Mouse (Mus musculus) testis, postnatal 10 days (tissue): ENCODE data around the gene Vmn2r88.
"Not testable (repeated sequence)": the region's sequence is repeated elsewhere in the genome, so short reads cannot be mapped to it uniquely, and the experiment has no call there.

Experiments used
- DNase-seq: peaks from one replicate; pipeline ENCODE4 v3.0.0; 2021; ENCODE audit warnings: low spot score

The Vmn2r88 gene

GRCm38 (mm10) chr14:51410520-51410919 lies at the start of gene Vmn2r88:
TSS of gene Vmn2r88 (plus strand) at chr14:51410820.
- no peak for DNase-seq

- DNase-seq = no peak
These were observed 49.2 kb upstream of the Vmn2r88 start, which contains the start of gene Gm7247 for GRCm38 (mm10) chr14:51361456-51361855. TSS of gene Gm7247 (plus strand) at chr14:51361756.

- DNase-seq = peak; percentile 60
These were observed 27.8 kb upstream of the Vmn2r88 start for GRCm38 (mm10) chr14:51382805-51383204.

GRCm38 (mm10) chr14:51384351-51384750 lies 26.3 kb upstream of the Vmn2r88 start:
- no peak for DNase-seq

- no peak for DNase-seq
These were observed 24.9 kb upstream of the Vmn2r88 start for GRCm38 (mm10) chr14:51385741-51386140.

GRCm38 (mm10) chr14:51387768-51388167 lies 22.9 kb upstream of the Vmn2r88 start:
- no peak for DNase-seq

- DNase-seq = no peak
These were observed 22.4 kb upstream of the Vmn2r88 start for GRCm38 (mm10) chr14:51388222-51388621.

- no peak for DNase-seq
These were observed 13.3 kb downstream of the Vmn2r88 start for GRCm38 (mm10) chr14:51423885-51424284.

- DNase-seq = not testable (repeated sequence)
These were observed 19.5 kb downstream of the Vmn2r88 start for GRCm38 (mm10) chr14:51430138-51430537.

GRCm38 (mm10) chr14:51434546-51434945 lies 23.9 kb downstream of the Vmn2r88 start:
- DNase-seq = peak; percentile 61

- DNase-seq = no peak
These were observed 24.4 kb downstream of the Vmn2r88 start for GRCm38 (mm10) chr14:51435020-51435419.

- no peak for DNase-seq
These were observed 28.3 kb downstream of the Vmn2r88 start for GRCm38 (mm10) chr14:51438955-51439354.

- not testable (repeated sequence) for DNase-seq
These were observed 40.9 kb downstream of the Vmn2r88 start, which contains the start of gene Vmn2r89 for GRCm38 (mm10) chr14:51451557-51451956. TSS of gene Vmn2r89 (plus strand) at chr14:51451857.
